Mouse (Mus musculus): ENCODE measurements around the gene Ptpn12.

DNA sequence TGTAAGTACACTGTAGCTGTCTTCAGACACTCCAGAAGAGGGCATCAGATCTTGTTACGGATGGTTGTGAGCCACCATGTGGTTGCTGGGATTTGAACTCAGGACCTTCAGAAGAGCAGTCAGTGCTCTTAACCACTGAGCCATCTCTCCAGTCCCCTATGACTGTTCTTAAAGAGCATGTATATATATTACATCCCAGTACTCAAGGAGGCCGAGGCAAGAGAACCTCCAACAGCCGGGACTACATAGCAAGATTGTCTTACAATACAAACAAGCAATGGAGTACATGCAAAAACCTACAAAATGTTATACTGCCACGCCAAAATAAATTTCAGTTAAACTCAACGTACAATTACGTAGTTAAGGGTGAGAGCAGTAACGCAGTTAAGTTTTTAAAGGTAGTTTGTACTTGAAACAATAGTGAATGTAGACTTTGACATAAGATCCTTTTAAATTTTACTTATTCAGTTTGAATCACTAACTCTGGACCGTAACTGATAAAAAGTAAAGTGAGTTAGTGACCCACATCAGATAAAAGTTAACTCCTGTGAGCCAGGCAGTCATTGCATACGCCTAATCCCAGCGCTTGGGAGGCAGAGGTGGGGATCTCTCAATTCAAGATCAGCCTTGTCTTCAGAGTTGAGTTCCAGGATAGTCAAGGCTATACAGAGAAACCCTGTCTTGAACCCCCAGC is 53.9 kb downstream of the Ptpn12 start:
- TF ChIP-seq CTCF (IDR thresholded peaks at IDR 0.05; ENCODE audit: insufficient read depth, low read length) (no peak), POLR2A (IDR thresholded peaks at IDR 0.05; ENCODE audit: borderline replicate concordance, extremely low read depth, low read depth, low read length) (no peak)

Measured in lung, adult 2 months (tissue).